Mouse (Mus musculus): ENCODE results near the gene Ago4. TPM values are rescaled to one million over a fixed set of nuclear protein-coding genes. Genes with fewer than 3 reads are reported as not detected.
A peak's percentile ranks its signal among the peaks of the same experiment; 100 is the strongest.
"Not testable (repeated sequence)": the region's sequence is repeated elsewhere in the genome, so short reads cannot be mapped to it uniquely, and the experiment has no call there.

Gene Ago4
- polyA plus RNA-seq, 1 experiment: 5.1 TPM

DNA sequence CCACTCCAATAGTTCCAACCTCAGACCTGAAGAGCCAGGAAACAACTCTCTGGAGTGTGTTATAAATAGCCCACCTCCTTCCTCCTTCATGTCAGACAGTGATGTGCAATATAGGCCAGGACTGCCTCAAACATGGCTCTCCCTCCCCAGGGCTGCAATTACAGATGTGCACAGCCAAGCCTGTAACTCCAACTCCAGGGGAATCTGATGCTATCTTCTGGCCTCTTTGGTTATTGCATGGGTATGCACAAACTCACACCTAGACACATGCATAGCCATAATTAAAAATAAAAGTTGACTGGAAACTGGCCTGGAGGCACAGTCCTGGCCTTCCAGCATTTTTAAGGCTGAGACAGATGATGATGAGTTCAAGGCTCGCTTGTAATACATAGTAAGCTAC lies 11.7 kb upstream of the Ago4 start:
- Histone ChIP-seq H3K27me3 (ENCODE audit: control insufficient read depth, insufficient read depth, low read length) (no peaks in the 10 kb centered on the region), H3K36me3 (ENCODE audit: control insufficient read depth, insufficient read depth, low read length) (no peaks in the 10 kb centered on the region), H3K27ac (ENCODE audit: control insufficient read depth, insufficient read depth, low read depth, low read length) (no peak overlapping the region), H3K4me1 (ENCODE audit: control insufficient read depth, insufficient read depth, low read length) (no peaks in the 10 kb centered on the region), H3K4me3 (ENCODE audit: control insufficient read depth, low read depth, low read length) (no peak overlapping the region)
- TF ChIP-seq POLR2A (IDR thresholded peaks at IDR 0.05; ENCODE audit: control insufficient read depth, low read depth, low read length) (no peak), CTCF (IDR thresholded peaks at IDR 0.05; ENCODE audit: control insufficient read depth, insufficient read depth, insufficient replicate concordance, low read depth, low read length) (no peak)

DNA sequence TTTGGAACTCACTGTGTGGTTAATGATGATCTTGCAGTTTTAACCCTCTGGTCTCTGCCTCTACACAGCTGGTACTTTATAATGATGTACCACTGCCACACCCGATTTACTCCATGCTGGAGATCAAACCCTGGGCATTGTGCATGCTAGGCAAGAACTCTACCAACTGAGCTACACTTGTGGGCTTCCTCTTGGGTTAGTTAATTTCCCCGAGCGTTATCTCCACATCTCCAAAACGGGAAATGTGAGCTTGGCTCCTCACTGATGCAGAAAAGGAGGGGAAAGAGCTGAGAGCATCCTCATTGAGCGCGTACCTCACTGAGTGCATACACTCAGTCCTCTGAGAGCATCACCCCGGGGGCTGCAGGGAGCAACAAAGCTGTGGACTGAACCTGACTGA lies 9.6 kb upstream of the Ago4 start:
- Histone ChIP-seq H3K4me1 (ENCODE audit: control insufficient read depth, insufficient read depth, low read length) (no peaks in the 10 kb centered on the region), H3K27ac (ENCODE audit: control insufficient read depth, insufficient read depth, low read depth, low read length) (no peak overlapping the region), H3K27me3 (ENCODE audit: control insufficient read depth, insufficient read depth, low read length) (no peaks in the 10 kb centered on the region), H3K4me3 (ENCODE audit: control insufficient read depth, low read depth, low read length) (no peak overlapping the region), H3K36me3 (ENCODE audit: control insufficient read depth, insufficient read depth, low read length) (no peaks in the 10 kb centered on the region)
- TF ChIP-seq CTCF (IDR thresholded peaks at IDR 0.05; ENCODE audit: control insufficient read depth, insufficient read depth, insufficient replicate concordance, low read depth, low read length): no peak
- TF ChIP-seq POLR2A (IDR thresholded peaks at IDR 0.05; ENCODE audit: control insufficient read depth, low read depth, low read length): no peak

- Histone ChIP-seq H3K36me3 (ENCODE audit: control insufficient read depth, insufficient read depth, low read length) (no peaks in the 10 kb centered on the region), H3K27ac (ENCODE audit: control insufficient read depth, insufficient read depth, low read depth, low read length) (no peak overlapping the region), H3K4me1 (ENCODE audit: control insufficient read depth, insufficient read depth, low read length) (no peaks in the 10 kb centered on the region), H3K27me3 (ENCODE audit: control insufficient read depth, insufficient read depth, low read length) (no peaks in the 10 kb centered on the region), H3K4me3 (ENCODE audit: control insufficient read depth, low read depth, low read length) (no peak overlapping the region)
- no peak for TF ChIP-seq POLR2A (IDR thresholded peaks at IDR 0.05; ENCODE audit: control insufficient read depth, low read depth, low read length)
- no peak for TF ChIP-seq CTCF (IDR thresholded peaks at IDR 0.05; ENCODE audit: control insufficient read depth, insufficient read depth, insufficient replicate concordance, low read depth, low read length)
These were observed 7.3 kb upstream of the Ago4 start for GRCm38 (mm10) chr4:126540487-126541071.

- H3K36me3 ChIP-seq (ENCODE audit: control insufficient read depth, insufficient read depth, low read length): no peaks in the 10 kb centered on the region
- no peak overlapping the region for H3K27ac ChIP-seq (ENCODE audit: control insufficient read depth, insufficient read depth, low read depth, low read length)
- H3K27me3 ChIP-seq (ENCODE audit: control insufficient read depth, insufficient read depth, low read length): no peaks in the 10 kb centered on the region
- H3K4me3 ChIP-seq (ENCODE audit: control insufficient read depth, low read depth, low read length): no peak overlapping the region
- TF ChIP-seq POLR2A (IDR thresholded peaks at IDR 0.05; ENCODE audit: control insufficient read depth, low read depth, low read length) (no peak), CTCF (IDR thresholded peaks at IDR 0.05; ENCODE audit: control insufficient read depth, insufficient read depth, insufficient replicate concordance, low read depth, low read length) (no peak)
- peaks cover 11% of the 10 kb centered on the region for H3K4me1 ChIP-seq (ENCODE audit: control insufficient read depth, insufficient read depth, low read length)
These were observed 3.6 kb upstream of the Ago4 start for GRCm38 (mm10) chr4:126536865-126537264.

DNA sequence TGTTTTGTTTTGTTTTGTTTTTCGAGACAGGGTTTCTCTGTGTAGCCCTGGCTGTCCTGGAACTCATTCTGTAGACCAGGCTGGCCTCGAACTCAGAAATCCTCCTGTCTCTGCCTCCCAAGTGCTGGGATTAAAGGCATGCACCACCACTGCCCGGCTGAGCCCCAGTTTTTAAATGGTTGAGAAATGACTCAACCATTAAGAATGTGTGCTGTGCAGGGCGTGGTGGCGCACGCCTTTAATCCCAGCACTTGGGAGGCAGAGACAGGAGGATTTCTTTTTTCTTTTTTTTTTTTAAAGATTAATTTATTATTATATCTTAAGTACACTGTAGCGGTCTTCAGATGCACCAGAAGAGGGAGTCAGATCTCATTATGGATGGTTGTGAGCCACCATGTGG lies 2.4 kb upstream of the Ago4 start:
- H3K4me3 ChIP-seq (ENCODE audit: control insufficient read depth, low read depth, low read length); H3K36me3 ChIP-seq (ENCODE audit: control insufficient read depth, insufficient read depth, low read length); H3K27me3 ChIP-seq (ENCODE audit: control insufficient read depth, insufficient read depth, low read length); H3K27ac ChIP-seq (ENCODE audit: control insufficient read depth, insufficient read depth, low read depth, low read length): not testable (repeated sequence)
- peaks cover 11% of the 10 kb centered on the region for H3K4me1 ChIP-seq (ENCODE audit: control insufficient read depth, insufficient read depth, low read length)

DNA sequence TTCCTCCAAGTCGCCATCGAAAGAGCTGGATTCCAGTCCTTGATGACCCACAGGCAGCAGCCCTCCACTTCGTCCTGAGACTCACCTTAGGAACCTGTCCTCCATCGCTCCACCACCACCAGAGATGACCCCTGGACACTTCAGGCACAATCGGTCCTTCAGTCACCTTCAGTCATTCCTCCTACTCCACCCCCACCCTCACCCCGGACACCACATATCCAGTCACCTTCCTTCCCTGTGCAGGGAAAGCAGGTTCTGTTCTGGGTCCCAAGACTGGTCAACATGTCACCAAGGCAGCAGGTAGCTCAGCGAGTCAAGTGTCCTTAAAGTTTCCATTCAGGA lies 428 bp upstream of the Ago4 start:
- H3K27me3 ChIP-seq (ENCODE audit: control insufficient read depth, insufficient read depth, low read length): no peaks in the 10 kb centered on the region
- TF ChIP-seq POLR2A (IDR thresholded peaks at IDR 0.05; ENCODE audit: control insufficient read depth, low read depth, low read length) (no peak), CTCF (IDR thresholded peaks at IDR 0.05; ENCODE audit: control insufficient read depth, insufficient read depth, insufficient replicate concordance, low read depth, low read length) (no peak)
- H3K36me3 ChIP-seq (ENCODE audit: control insufficient read depth, insufficient read depth, low read length): no peaks in the 10 kb centered on the region
- H3K4me3 ChIP-seq (ENCODE audit: control insufficient read depth, low read depth, low read length): peak overlapping the region; percentile 95
- peaks cover 11% of the 10 kb centered on the region for H3K4me1 ChIP-seq (ENCODE audit: control insufficient read depth, insufficient read depth, low read length)
- H3K27ac ChIP-seq (ENCODE audit: control insufficient read depth, insufficient read depth, low read depth, low read length): no peak overlapping the region; the same call in 1 of the 2 replicates

- TF ChIP-seq CTCF (IDR thresholded peaks at IDR 0.05; ENCODE audit: control insufficient read depth, insufficient read depth, insufficient replicate concordance, low read depth, low read length) (no peak), POLR2A (IDR thresholded peaks at IDR 0.05; ENCODE audit: control insufficient read depth, low read depth, low read length) (no peak)
- H3K4me3 ChIP-seq (ENCODE audit: control insufficient read depth, low read depth, low read length): peak overlapping the region; percentile 95
- no peaks in the 10 kb centered on the region for H3K36me3 ChIP-seq (ENCODE audit: control insufficient read depth, insufficient read depth, low read length)
- H3K4me1 ChIP-seq (ENCODE audit: control insufficient read depth, insufficient read depth, low read length): peaks cover 11% of the 10 kb centered on the region
- H3K27me3 ChIP-seq (ENCODE audit: control insufficient read depth, insufficient read depth, low read length): no peaks in the 10 kb centered on the region
- peak overlapping the region; percentile 85; the same call in 1 of the 2 replicates for H3K27ac ChIP-seq (ENCODE audit: control insufficient read depth, insufficient read depth, low read depth, low read length)
These were observed 980 bp downstream of the Ago4 start for GRCm38 (mm10) chr4:126532292-126532691.

GRCm38 (mm10) chr4:126526828-126527227 lies 6.4 kb downstream of the Ago4 start:
- TF ChIP-seq POLR2A (IDR thresholded peaks at IDR 0.05; ENCODE audit: control insufficient read depth, low read depth, low read length) (no peak), CTCF (IDR thresholded peaks at IDR 0.05; ENCODE audit: control insufficient read depth, insufficient read depth, insufficient replicate concordance, low read depth, low read length) (no peak)
- Histone ChIP-seq H3K4me3 (ENCODE audit: control insufficient read depth, low read depth, low read length) (no peak overlapping the region), H3K36me3 (ENCODE audit: control insufficient read depth, insufficient read depth, low read length) (no peaks in the 10 kb centered on the region), H3K4me1 (ENCODE audit: control insufficient read depth, insufficient read depth, low read length) (no peaks in the 10 kb centered on the region), H3K27me3 (ENCODE audit: control insufficient read depth, insufficient read depth, low read length) (no peaks in the 10 kb centered on the region), H3K27ac (ENCODE audit: control insufficient read depth, insufficient read depth, low read depth, low read length) (no peak overlapping the region)

All from testis, adult 2 months (tissue).